Mouse (Mus musculus) stomach, embryonic 16.5 days (tissue): ENCODE measurements around the gene Cx3cr1. TPM values are rescaled to one million over a fixed set of nuclear protein-coding genes. Genes with fewer than 3 reads are reported as not detected.

Source experiments
- ATAC-seq: fragments of 200-750 bp; cut with Nextera tagmentation; 2 replicates; pipeline ENCODE4 v1.8.0; 2017; ENCODE audit warnings: moderate number of reproducible peaks, moderate TSS enrichment; ENCODE audit not compliant: insufficient read depth, low FRiP score
- H3K27ac ChIP-seq: fragments of 300-500 bp; sonication (generic); 2 replicates; pipeline ENCODE4 v1.5.1; 2014; ENCODE audit warnings: low read length
- H3K27me3 ChIP-seq: fragments of 300-500 bp; sonication (generic); 2 replicates; pipeline ENCODE4 v1.6.1; 2014; ENCODE audit warnings: low read length, control low read depth, mixed read lengths; ENCODE audit not compliant: control insufficient read depth, insufficient read depth
- H3K36me3 ChIP-seq: fragments of 300-500 bp; sonication (generic); 2 replicates; pipeline ENCODE4 v1.6.1; 2014; ENCODE audit warnings: low read length; ENCODE audit not compliant: control insufficient read depth, insufficient read depth
- H3K4me1 ChIP-seq: fragments of 300-500 bp; sonication (generic); 2 replicates; pipeline ENCODE4 v1.6.1; 2014; ENCODE audit warnings: low read length, control low read depth, mixed read lengths; ENCODE audit not compliant: control insufficient read depth, insufficient read depth
- H3K4me2 ChIP-seq: fragments of 300-500 bp; sonication (generic); 2 replicates; pipeline ENCODE4 v1.6.1; 2014; ENCODE audit warnings: low read depth, low read length, mixed read lengths
- H3K4me3 ChIP-seq: fragments of 300-500 bp; sonication (generic); replicated peaks from 2 replicates; pipeline ENCODE4 v1.5.1; 2014; ENCODE audit warnings: mild to moderate bottlenecking, low read length
- H3K9ac ChIP-seq: fragments of 300-500 bp; sonication (generic); 2 replicates; pipeline ENCODE4 v1.6.1; 2014; ENCODE audit warnings: low read length
- H3K9me3 ChIP-seq: fragments of 300-500 bp; sonication (generic); replicated peaks from 2 replicates; pipeline ENCODE4 v1.6.1; 2016; ENCODE audit warnings: low read length, control low read depth; ENCODE audit not compliant: control insufficient read depth
- WGBS: fragments of 180-500 bp; shearing (Covaris S2); extraction: QIAGEN DNeasy Blood & Tissue Kit; methylation state at CpG from one replicate; pipeline ENCODE4 v1.1.7; 2014; 5-methylcytosine and 5-hydroxymethylcytosine counted together
- polyA plus RNA-seq: library from polyadenylated mRNA; unstranded; fragments of >200 nt; fragmentation: Nextera tagmentation; extraction: Ambion mirVana; gene quantifications from 2 replicates; pipeline ENCODE4 v1.2.1, GENCODE M21; 2015

Gene Cx3cr1
- polyA plus RNA-seq, 1 experiment from 2014 or later, result 15.2 TPM

DNA sequence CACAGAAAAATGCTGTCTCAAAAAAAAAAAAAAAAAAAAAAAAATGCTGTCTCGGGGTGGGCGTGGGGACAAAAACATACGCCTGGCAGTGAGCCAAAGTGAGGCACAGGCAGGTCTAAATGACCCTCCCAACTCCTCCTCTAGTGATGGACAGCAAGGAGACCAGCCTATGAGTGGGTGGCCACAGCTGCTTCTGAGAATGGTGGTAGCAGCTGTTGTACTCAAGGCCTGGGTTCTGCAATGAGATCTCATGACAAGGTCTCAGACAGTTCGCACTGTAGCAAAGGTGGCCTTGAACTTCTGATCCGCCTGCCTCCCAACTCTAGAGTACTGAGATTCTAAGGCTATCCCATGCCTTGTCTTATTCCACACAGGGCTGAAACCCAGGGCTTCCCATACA is 128.3 kb downstream of the Cx3cr1 start:
- 58% methylated on average over 5 of the region's 5 CpGs for WGBS
- no peaks in the 10 kb centered on the region for H3K36me3 ChIP-seq
- no peak for ATAC-seq

DNA sequence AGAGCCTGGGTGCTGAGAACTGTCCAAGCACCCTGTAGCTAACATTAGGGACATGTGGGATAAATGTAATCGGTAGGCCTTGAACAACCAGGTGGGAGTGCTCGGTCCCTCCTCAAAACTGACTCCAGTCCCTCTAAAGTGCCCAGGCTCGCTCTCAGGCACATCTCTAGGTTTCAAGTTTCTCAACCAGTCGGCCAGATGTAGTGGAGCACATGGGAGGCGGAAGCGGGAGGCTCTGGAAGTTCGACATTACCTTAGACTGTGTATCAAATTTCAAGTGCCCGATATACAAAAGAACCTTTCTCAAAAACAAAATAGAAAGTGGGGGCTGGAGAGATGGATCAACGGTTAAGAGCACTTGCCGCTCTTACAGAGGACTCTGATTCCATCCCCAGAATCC is 130.0 kb downstream of the Cx3cr1 start:
- Histone ChIP-seq H3K4me1 (peaks cover 8% of the 10 kb centered on the region; the same call in 1 of the 2 replicates), H3K4me2 (no peak overlapping the region), H3K36me3 (no peaks in the 10 kb centered on the region), H3K27ac (no peak overlapping the region), H3K27me3 (no peaks in the 10 kb centered on the region), H3K9ac (no peak overlapping the region), H3K9me3 (no peaks in the 10 kb centered on the region), H3K4me3 (no peak overlapping the region)
- 56% methylated on average over 10 of the region's 10 CpGs for WGBS
- ATAC-seq, result no peak

More for the DNA sequence above, 128.3 kb downstream of the Cx3cr1 start:
- no peak overlapping the region for H3K27ac ChIP-seq
- no peak overlapping the region for H3K4me3 ChIP-seq
- H3K27me3 ChIP-seq, result no peaks in the 10 kb centered on the region
- H3K9ac ChIP-seq, result no peak overlapping the region
- H3K4me1 ChIP-seq, result peaks cover 5% of the 10 kb centered on the region; the same call in 1 of the 2 replicates
- H3K9me3 ChIP-seq, result no peaks in the 10 kb centered on the region
- H3K4me2 ChIP-seq, result no peak overlapping the region

DNA sequence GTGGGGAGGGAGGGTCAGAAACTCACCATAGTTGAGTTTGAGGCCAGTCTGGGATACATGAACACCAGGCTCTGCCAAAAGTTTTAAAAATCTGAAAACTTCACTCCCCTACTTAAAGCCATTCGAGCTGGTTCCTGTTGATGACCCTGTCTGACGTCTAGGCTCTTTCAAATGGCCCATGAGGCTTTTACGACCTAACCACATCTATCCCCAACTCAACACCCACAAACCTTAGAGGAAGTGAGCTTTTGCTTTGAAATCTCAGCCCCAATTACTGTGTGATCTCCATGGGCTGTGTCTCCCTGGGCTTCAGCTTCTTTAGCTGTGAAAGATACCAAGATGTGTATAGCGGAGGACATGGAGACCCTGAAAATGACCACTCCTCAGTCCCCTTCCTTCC is 131.2 kb downstream of the Cx3cr1 start:
- no peak overlapping the region for H3K27ac ChIP-seq
- H3K27me3 ChIP-seq, result no peaks in the 10 kb centered on the region
- no peak overlapping the region for H3K9ac ChIP-seq
- H3K4me2 ChIP-seq, result no peak overlapping the region
- ATAC-seq, result no peak
- no peak overlapping the region for H3K4me3 ChIP-seq
- H3K4me1 ChIP-seq, result peaks cover 11% of the 10 kb centered on the region; the same call in 1 of the 2 replicates
- H3K9me3 ChIP-seq, result no peaks in the 10 kb centered on the region
- WGBS, result 79% methylated on average over 4 of the region's 4 CpGs
- no peaks in the 10 kb centered on the region for H3K36me3 ChIP-seq

DNA sequence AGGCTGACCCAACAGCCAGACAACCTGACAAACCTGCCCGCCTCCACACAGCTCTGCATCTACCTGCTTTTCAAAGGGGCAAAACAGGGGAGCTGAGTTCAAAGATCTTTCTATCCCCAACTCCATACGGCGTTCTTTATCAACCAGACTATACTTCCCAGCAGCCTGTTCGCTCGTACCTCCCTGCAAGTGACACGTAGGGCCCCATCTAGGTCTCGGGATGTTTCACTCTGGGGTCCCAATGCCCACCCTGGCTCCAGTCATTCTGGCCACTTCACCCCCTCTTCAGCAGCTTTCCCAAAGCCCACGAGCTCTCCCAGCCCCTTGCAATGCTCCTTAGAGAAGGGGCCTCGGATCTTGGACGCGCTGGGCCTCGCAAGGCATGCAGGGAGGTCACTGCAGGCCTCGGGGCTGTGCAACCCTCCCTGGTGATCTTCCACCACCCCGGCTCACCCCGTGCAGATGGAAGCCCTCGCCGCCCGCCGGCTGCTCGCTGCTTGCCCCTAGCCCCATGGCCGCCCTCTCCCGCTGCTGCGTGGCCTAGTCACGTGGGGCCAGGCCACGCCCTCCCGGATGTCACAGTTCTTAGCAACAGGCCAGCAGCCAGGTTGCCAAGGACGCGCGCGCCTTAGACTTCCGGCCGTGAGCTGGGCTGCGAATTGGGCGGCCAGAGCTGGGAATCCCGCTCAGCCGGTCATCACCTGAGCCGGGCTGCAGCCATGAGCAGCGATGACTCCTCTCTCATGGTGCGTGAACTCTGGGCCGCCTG is 132.5 kb downstream of the Cx3cr1 start, which contains the start of the genes Gorasp1 and Ttc21a:
Gorasp1 (minus strand) TSS at position 561 of the 769 bp plus-strand sequence.
Ttc21a (plus strand) TSS at position 602 of the 769 bp plus-strand sequence.
- Histone ChIP-seq H3K4me2 (peak within 1 kb of the TSS; percentile 80), H3K9ac (peak within 1 kb of the TSS; percentile 96), H3K9me3 (no peaks in the 10 kb centered on the region), H3K4me3 (peak within 1 kb of the TSS; percentile 84), H3K36me3 (no peaks in the 10 kb centered on the region), H3K4me1 (peaks cover 11% of the 10 kb centered on the region; the same call in 1 of the 2 replicates), H3K27ac (peak within 1 kb of the TSS; percentile 82), H3K27me3 (no peaks in the 10 kb centered on the region)
- 4% methylated on average over 40 of the region's 40 CpGs for WGBS
- ATAC-seq, result peak; percentile 94

DNA sequence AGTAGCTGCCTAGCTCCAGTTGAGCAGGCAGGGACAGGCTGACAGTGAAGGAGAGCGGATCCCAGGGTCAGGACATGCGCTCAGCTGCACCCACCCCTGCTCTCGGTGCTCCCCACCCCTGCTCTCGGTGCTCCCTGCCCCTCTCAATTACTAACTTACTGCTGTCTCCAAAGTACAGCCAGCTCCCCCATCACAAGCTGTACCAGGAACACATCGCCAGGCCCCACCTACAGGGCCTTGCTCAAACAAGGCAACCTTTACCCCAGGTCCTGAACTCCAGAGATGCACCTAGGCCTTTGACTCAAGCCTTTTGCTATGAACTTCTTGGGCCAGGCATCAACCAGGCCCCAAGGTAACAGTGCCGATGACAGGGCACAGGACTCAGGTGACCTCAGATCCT is 136.0 kb downstream of the Cx3cr1 start:
- no peak overlapping the region for H3K4me3 ChIP-seq
- no peaks in the 10 kb centered on the region for H3K9me3 ChIP-seq
- peaks cover 4% of the 10 kb centered on the region; the same call in 1 of the 2 replicates for H3K36me3 ChIP-seq
- H3K27me3 ChIP-seq, result no peaks in the 10 kb centered on the region
- H3K4me2 ChIP-seq, result no peak overlapping the region
- H3K4me1 ChIP-seq, result peaks cover 11% of the 10 kb centered on the region; the same call in 1 of the 2 replicates
- 97% methylated on average over 6 of the region's 6 CpGs for WGBS
- no peak overlapping the region for H3K27ac ChIP-seq
- no peak overlapping the region for H3K9ac ChIP-seq
- ATAC-seq, result no peak

DNA sequence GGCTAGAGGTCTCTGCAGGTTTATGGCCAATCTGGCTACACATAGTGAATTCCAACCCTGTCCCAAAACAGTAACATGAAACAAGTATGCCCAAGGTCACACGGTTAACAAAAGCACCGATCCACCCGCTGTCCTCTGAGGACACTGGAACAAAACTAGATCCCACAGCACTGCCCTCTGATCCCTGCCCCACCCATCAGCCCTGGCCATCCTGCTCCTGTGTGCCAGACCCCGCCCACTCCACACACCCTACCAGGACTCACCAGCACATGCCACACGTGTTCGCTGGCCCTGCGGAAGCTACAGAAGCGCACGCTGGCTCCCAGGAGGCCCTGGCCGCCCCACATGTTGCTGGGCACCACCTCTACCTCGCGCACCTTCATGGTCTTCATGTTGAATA is 137.3 kb downstream of the Cx3cr1 start:
- Histone ChIP-seq H3K4me2 (no peak overlapping the region), H3K9me3 (no peaks in the 10 kb centered on the region), H3K9ac (no peak overlapping the region), H3K36me3 (peaks cover 11% of the 10 kb centered on the region; the same call in 1 of the 2 replicates), H3K4me3 (no peak overlapping the region), H3K4me1 (peaks cover 7% of the 10 kb centered on the region; the same call in 1 of the 2 replicates), H3K27ac (no peak overlapping the region), H3K27me3 (no peaks in the 10 kb centered on the region)
- WGBS, result 76% methylated on average over 12 of the region's 12 CpGs
- ATAC-seq, result peak; percentile 44

DNA sequence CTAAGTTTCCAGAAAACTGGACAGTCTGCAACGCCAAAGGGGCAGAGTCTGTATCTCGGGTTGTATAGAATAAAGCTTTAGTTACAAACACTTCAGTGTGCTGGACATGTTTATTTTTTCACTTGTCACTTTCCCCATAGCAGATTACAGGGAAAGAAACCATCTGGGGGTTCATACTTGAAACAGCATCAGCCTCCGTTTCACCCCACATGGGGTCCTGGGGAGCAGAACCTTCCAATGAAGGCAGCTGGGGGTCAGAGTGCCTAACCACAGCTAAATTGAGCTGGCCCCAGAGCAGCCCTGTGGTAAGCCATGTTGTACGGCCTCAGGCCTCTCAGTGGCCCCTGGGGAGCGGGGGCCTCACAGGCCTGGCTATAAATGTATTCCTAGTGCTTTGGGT is 143.2 kb downstream of the Cx3cr1 start:
- H3K4me2 ChIP-seq, result no peak overlapping the region
- H3K4me3 ChIP-seq, result no peak overlapping the region
- peak overlapping the region; percentile 35 for H3K27ac ChIP-seq
- peaks cover 10% of the 10 kb centered on the region for H3K4me1 ChIP-seq
- 56% methylated on average over 5 of the region's 5 CpGs for WGBS
- H3K36me3 ChIP-seq, result peaks cover 31% of the 10 kb centered on the region; the same call in 1 of the 2 replicates
- H3K9me3 ChIP-seq, result no peaks in the 10 kb centered on the region
- no peaks in the 10 kb centered on the region for H3K27me3 ChIP-seq
- no peak for ATAC-seq
- H3K9ac ChIP-seq, result no peak overlapping the region

DNA sequence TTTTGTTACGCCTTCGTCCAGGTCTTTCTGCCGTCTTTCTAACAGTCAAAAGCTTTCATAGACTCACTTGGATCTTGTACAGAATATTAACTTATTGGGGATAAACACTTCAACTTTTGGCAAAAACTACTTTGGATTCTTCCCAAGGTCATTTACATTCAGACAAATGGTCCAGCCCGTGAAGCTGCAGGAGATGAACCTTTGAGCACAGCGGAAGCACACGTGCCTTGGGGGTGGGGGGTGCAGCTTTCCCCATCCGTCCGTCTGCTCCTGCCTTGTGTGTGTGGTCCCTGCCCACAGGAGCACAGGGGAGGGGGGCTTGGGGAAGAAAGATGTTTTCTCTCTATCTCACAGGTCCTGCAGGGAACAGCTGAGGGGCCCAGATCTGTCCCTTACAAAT is 143.9 kb downstream of the Cx3cr1 start:
- Histone ChIP-seq H3K9ac (no peak overlapping the region; the same call in 1 of the 2 replicates), H3K9me3 (no peaks in the 10 kb centered on the region), H3K36me3 (peaks cover 31% of the 10 kb centered on the region; the same call in 1 of the 2 replicates), H3K4me1 (peaks cover 10% of the 10 kb centered on the region), H3K27me3 (no peaks in the 10 kb centered on the region), H3K27ac (peak overlapping the region; percentile 35), H3K4me3 (no peak overlapping the region), H3K4me2 (no peak overlapping the region)
- no peak for ATAC-seq
- 43% methylated on average over 8 of the region's 8 CpGs for WGBS

DNA sequence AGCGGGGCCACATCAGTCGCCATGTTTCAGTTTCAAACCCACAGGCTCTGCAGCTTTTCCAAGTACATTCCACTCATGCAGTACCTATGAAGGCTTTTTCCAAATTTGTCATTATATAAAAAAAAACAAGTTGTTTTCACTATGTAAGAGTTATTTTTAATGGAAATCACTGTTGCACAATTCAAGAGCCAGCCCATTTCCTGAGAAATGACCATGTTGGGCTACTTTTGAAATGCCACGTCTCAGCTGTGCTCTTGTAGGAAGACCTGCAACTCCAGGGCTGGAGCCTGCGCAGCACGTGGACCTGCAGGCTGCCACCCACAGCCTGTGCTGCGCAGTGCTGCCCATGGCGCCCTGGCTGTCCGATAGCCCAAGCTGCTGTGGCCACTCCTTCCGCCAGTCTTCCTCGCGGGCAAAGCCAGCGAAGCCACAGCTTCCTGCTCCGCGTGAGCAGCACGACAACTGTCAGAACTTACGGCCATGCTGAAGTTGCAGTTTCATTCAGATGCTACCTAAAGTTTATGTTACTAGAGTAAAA is 144.5 kb downstream of the Cx3cr1 start:
- peaks cover 10% of the 10 kb centered on the region for H3K4me1 ChIP-seq
- no peak; the same call in 1 of the 2 replicates for ATAC-seq
- no peaks in the 10 kb centered on the region for H3K9me3 ChIP-seq
- H3K4me2 ChIP-seq, result no peak overlapping the region
- peaks cover 31% of the 10 kb centered on the region; the same call in 1 of the 2 replicates for H3K36me3 ChIP-seq
- H3K27me3 ChIP-seq, result no peaks in the 10 kb centered on the region
- H3K27ac ChIP-seq, result peak overlapping the region; percentile 39; the same call in 1 of the 2 replicates
- H3K4me3 ChIP-seq, result no peak overlapping the region
- H3K9ac ChIP-seq, result no peak overlapping the region
- WGBS, result 74% methylated on average over 16 of the region's 16 CpGs
